Mouse (Mus musculus): ENCODE results near the gene Soat2. TPM values are rescaled to one million over a fixed set of nuclear protein-coding genes. Genes with fewer than 3 reads are reported as not detected.

Gene Soat2
- polyA plus RNA-seq (2015; fragmentation: Nextera tagmentation; extraction: Ambion mirVana): 0.08 and 0.16 TPM in 2 replicates

GRCm38 (mm10) chr15:102150301-102151135, at the start of gene Soat2:
TSS of gene Soat2 (plus strand) at chr15:102150526.
- WGBS: 26% methylated on average over 20 of the region's 20 CpGs

GRCm38 (mm10) chr15:102100996-102101671, 49.2 kb upstream of the Soat2 start:
- DNase-seq (ENCODE audit: low spot score): peak; percentile 80
- H3K9me3 ChIP-seq (ENCODE audit: low read length): no peaks in the 10 kb centered on the region
- no peak for ATAC-seq
- H3K36me3 ChIP-seq (ENCODE audit: insufficient read depth, low read length): 0 out of 2 replicates have a peak, but pooled peaks cover under 1% of the 10 kb centered on the region
- peak overlapping the region; percentile 87 for H3K4me2 ChIP-seq (replicated peaks; ENCODE audit: low read depth, low read length)
- H3K27me3 ChIP-seq (replicated peaks; ENCODE audit: insufficient read depth, low read length): no peaks in the 10 kb centered on the region
- H3K4me1 ChIP-seq (ENCODE audit: insufficient read depth, low read depth, low read length): peaks cover 42% of the 10 kb centered on the region
- peak overlapping the region; percentile 48 for H3K4me3 ChIP-seq (ENCODE audit: low read depth, low read length)
- H3K9ac ChIP-seq (replicated peaks; ENCODE audit: low read depth): peak overlapping the region; percentile 59
- H3K27ac ChIP-seq (ENCODE audit: low read length): peak overlapping the region; percentile 100
- 12% methylated on average over 10 of the region's 10 CpGs for WGBS
- no peak for TF ChIP-seq EP300 (IDR thresholded peaks at IDR 0.05)
- TF ChIP-seq CTCF (IDR thresholded peaks at IDR 0.05): peak; percentile 41

More at GRCm38 (mm10) chr15:102150301-102151135, at the start of gene Soat2:
- ATAC-seq: peak; percentile 79
- Histone ChIP-seq H3K36me3 (ENCODE audit: insufficient read depth, low read length) (no peaks in the 10 kb centered on the region), H3K4me2 (replicated peaks; ENCODE audit: low read depth, low read length) (peak within 1 kb of the TSS; percentile 34), H3K27me3 (replicated peaks; ENCODE audit: insufficient read depth, low read length) (no peaks in the 10 kb centered on the region), H3K4me1 (ENCODE audit: insufficient read depth, low read depth, low read length) (peaks cover 7% of the 10 kb centered on the region; the same call in 1 of the 2 replicates), H3K4me3 (ENCODE audit: low read depth, low read length) (no peak within 1 kb of the TSS), H3K9me3 (ENCODE audit: low read length) (no peaks in the 10 kb centered on the region), H3K27ac (ENCODE audit: low read length) (peak within 1 kb of the TSS; percentile 59), H3K9ac (replicated peaks; ENCODE audit: low read depth) (no peak within 1 kb of the TSS)
- peak; percentile 85 for DNase-seq (ENCODE audit: low spot score)
- TF ChIP-seq EP300 (IDR thresholded peaks at IDR 0.05) (peak; percentile 44; the same call in 1 of the 2 replicates), CTCF (IDR thresholded peaks at IDR 0.05) (no peak)

GRCm38 (mm10) chr15:102101672-102102541, 48.4 kb upstream of the Soat2 start:
- Histone ChIP-seq H3K27ac (ENCODE audit: low read length) (peak overlapping the region; percentile 100), H3K4me2 (replicated peaks; ENCODE audit: low read depth, low read length) (peak overlapping the region; percentile 87), H3K4me3 (ENCODE audit: low read depth, low read length) (peak overlapping the region; percentile 48), H3K36me3 (ENCODE audit: insufficient read depth, low read length) (0 out of 2 replicates have a peak, but pooled peaks cover 8% of the 10 kb centered on the region), H3K4me1 (ENCODE audit: insufficient read depth, low read depth, low read length) (peaks cover 43% of the 10 kb centered on the region), H3K27me3 (replicated peaks; ENCODE audit: insufficient read depth, low read length) (no peaks in the 10 kb centered on the region), H3K9me3 (ENCODE audit: low read length) (no peaks in the 10 kb centered on the region), H3K9ac (replicated peaks; ENCODE audit: low read depth) (peak overlapping the region; percentile 93)
- WGBS: 6% methylated on average over 11 of the region's 11 CpGs
- DNase-seq (ENCODE audit: low spot score) (peak; percentile 93), ATAC-seq (peak; percentile 34)
- TF ChIP-seq EP300 (IDR thresholded peaks at IDR 0.05): peak; percentile 84
- TF ChIP-seq CTCF (IDR thresholded peaks at IDR 0.05): no peak

- Histone ChIP-seq H3K4me3 (ENCODE audit: low read depth, low read length) (peak overlapping the region; percentile 48), H3K27me3 (replicated peaks; ENCODE audit: insufficient read depth, low read length) (no peaks in the 10 kb centered on the region), H3K4me2 (replicated peaks; ENCODE audit: low read depth, low read length) (peak overlapping the region; percentile 87), H3K36me3 (ENCODE audit: insufficient read depth, low read length) (peaks cover 15% of the 10 kb centered on the region; the same call in 1 of the 2 replicates), H3K9me3 (ENCODE audit: low read length) (no peaks in the 10 kb centered on the region), H3K27ac (ENCODE audit: low read length) (peak overlapping the region; percentile 100), H3K4me1 (ENCODE audit: insufficient read depth, low read depth, low read length) (peaks cover 43% of the 10 kb centered on the region), H3K9ac (replicated peaks; ENCODE audit: low read depth) (peak overlapping the region; percentile 93)
- peak; percentile 88 for DNase-seq (ENCODE audit: low spot score)
- TF ChIP-seq CTCF (IDR thresholded peaks at IDR 0.05) (no peak), EP300 (IDR thresholded peaks at IDR 0.05) (peak; percentile 66)
- ATAC-seq: peak; percentile 20
- WGBS: 3% methylated on average over 6 of the region's 6 CpGs
These were observed 47.7 kb upstream of the Soat2 start for GRCm38 (mm10) chr15:102102548-102103121.

- ATAC-seq (peak; percentile 35), DNase-seq (ENCODE audit: low spot score) (peak; percentile 95)
- H3K36me3 ChIP-seq (ENCODE audit: insufficient read depth, low read length): peaks cover 22% of the 10 kb centered on the region; the same call in 1 of the 2 replicates
- peak overlapping the region; percentile 87 for H3K4me2 ChIP-seq (replicated peaks; ENCODE audit: low read depth, low read length)
- H3K9ac ChIP-seq (replicated peaks; ENCODE audit: low read depth): peak overlapping the region; percentile 93
- no peaks in the 10 kb centered on the region for H3K9me3 ChIP-seq (ENCODE audit: low read length)
- H3K27ac ChIP-seq (ENCODE audit: low read length): peak overlapping the region; percentile 100
- H3K27me3 ChIP-seq (replicated peaks; ENCODE audit: insufficient read depth, low read length): no peaks in the 10 kb centered on the region
- H3K4me3 ChIP-seq (ENCODE audit: low read depth, low read length): peak overlapping the region; percentile 48
- TF ChIP-seq CTCF (IDR thresholded peaks at IDR 0.05) (no peak), EP300 (IDR thresholded peaks at IDR 0.05) (no peak; the same call in none of the 2 replicates)
- 2% methylated on average over 14 of the region's 14 CpGs for WGBS
- peaks cover 42% of the 10 kb centered on the region for H3K4me1 ChIP-seq (ENCODE audit: insufficient read depth, low read depth, low read length)
These were observed 46.9 kb upstream of the Soat2 start for GRCm38 (mm10) chr15:102103371-102103946.
